Mouse (Mus musculus) forebrain, embryonic 13.5 days (tissue): ENCODE measurements around the gene Nutf2. TPM values are rescaled to one million over a fixed set of nuclear protein-coding genes. Genes with fewer than 3 reads are reported as not detected.
A peak's percentile ranks its signal among the peaks of the same experiment; 100 is the strongest.
"Not testable (repeated sequence)": the region's sequence is repeated elsewhere in the genome, so short reads cannot be mapped to it uniquely, and the experiment has no call there.

Experiments
- ATAC-seq: fragments of 200-750 bp; cut with Nextera tagmentation; 2 replicates; pipeline ENCODE4 v1.8.0; 2017
- H3K27ac ChIP-seq: fragments of 300-500 bp; sonication (generic); 2 replicates; pipeline ENCODE4 v1.5.1; 2015; ENCODE audit warnings: inconsistent platforms, mild to moderate bottlenecking, moderate library complexity
- H3K27me3 ChIP-seq: fragments of 300-500 bp; sonication (generic); 2 replicates; pipeline ENCODE4 v1.6.1; 2015; ENCODE audit warnings: mild to moderate bottlenecking, inconsistent platforms
- H3K36me3 ChIP-seq: fragments of 300-500 bp; sonication (generic); 2 replicates; pipeline ENCODE4 v1.6.1; 2015; ENCODE audit warnings: mild to moderate bottlenecking, inconsistent platforms; ENCODE audit not compliant: poor library complexity, severe bottlenecking
- H3K4me1 ChIP-seq: fragments of 300-500 bp; sonication (generic); 2 replicates; pipeline ENCODE4 v1.6.1; 2015; ENCODE audit warnings: inconsistent platforms
- H3K4me2 ChIP-seq: fragments of 300-500 bp; sonication (generic); 2 replicates; pipeline ENCODE4 v1.6.1; 2015; ENCODE audit warnings: inconsistent platforms, mild to moderate bottlenecking, moderate library complexity
- H3K4me3 ChIP-seq: fragments of 300-500 bp; sonication (generic); 2 replicates; pipeline ENCODE4 v1.5.1; 2015; ENCODE audit warnings: mild to moderate bottlenecking, inconsistent platforms
- H3K9ac ChIP-seq: fragments of 300-500 bp; sonication (generic); 2 replicates; pipeline ENCODE4 v1.6.1; 2015; ENCODE audit warnings: mild to moderate bottlenecking, inconsistent platforms
- H3K9me3 ChIP-seq: fragments of 300-500 bp; sonication (generic); replicated peaks from 2 replicates; pipeline ENCODE4 v1.6.1; 2016; ENCODE audit warnings: inconsistent platforms
- WGBS: fragments of 180-500 bp; shearing (Covaris S2); methylation state at CpG from one replicate; pipeline ENCODE4 v1.1.7; 2015; 5-methylcytosine and 5-hydroxymethylcytosine counted together
- polyA plus RNA-seq: library from polyadenylated mRNA; unstranded; fragments of >200 nt; fragmentation: Nextera tagmentation; extraction: Ambion mirVana; gene quantifications from 2 replicates; pipeline ENCODE4 v1.2.1, GENCODE M21; 2015

The Nutf2 gene
- polyA plus RNA-seq = 254 and 295 TPM in 2 replicates

GRCm38 (mm10) chr8:105860143-105860981 lies at the start of gene Nutf2:
Gene Nutf2 (plus strand): TSS chr8:105860580.
- WGBS = under 1% methylated on average over 50 of the region's 59 CpGs
- peak within 1 kb of the TSS; percentile 97 for H3K4me3 ChIP-seq
- no peaks in the 10 kb centered on the region for H3K27me3 ChIP-seq
- H3K9ac ChIP-seq = peak within 1 kb of the TSS; percentile 99
- peak within 1 kb of the TSS; percentile 93 for H3K4me2 ChIP-seq
- no peaks in the 10 kb centered on the region for H3K9me3 ChIP-seq
- H3K4me1 ChIP-seq = peaks cover 74% of the 10 kb centered on the region
- peaks cover 17% of the 10 kb centered on the region for H3K36me3 ChIP-seq
- peak; percentile 98 for ATAC-seq
- peak within 1 kb of the TSS; percentile 86 for H3K27ac ChIP-seq

DNA sequence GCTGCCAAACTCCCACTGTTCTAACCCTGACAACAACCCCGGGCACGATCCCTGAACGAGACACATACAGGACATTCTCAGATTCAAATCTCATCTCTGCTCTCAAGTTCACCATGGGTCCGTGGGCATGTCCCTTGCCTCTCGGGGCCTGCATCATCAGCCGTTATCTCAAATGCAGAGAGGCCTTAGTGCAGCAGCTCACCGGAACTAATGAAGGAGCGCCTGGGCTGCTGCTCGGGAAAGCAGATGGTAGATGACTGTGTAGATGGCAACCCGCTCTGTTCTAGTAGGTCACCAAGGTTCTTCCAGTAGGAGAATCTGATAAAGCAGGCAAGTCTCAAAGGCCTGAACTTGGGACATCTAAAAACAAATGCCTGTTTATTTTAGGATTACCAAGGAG lies 49.3 kb upstream of the Nutf2 start:
- Histone ChIP-seq H3K27ac (no peak overlapping the region), H3K4me1 (no peaks in the 10 kb centered on the region), H3K9ac (no peak overlapping the region; the same call in 1 of the 2 replicates), H3K9me3 (no peaks in the 10 kb centered on the region), H3K4me2 (no peak overlapping the region), H3K36me3 (peaks cover 33% of the 10 kb centered on the region), H3K27me3 (no peaks in the 10 kb centered on the region), H3K4me3 (no peak overlapping the region)
- WGBS = 91% methylated on average over 10 of the region's 10 CpGs
- ATAC-seq = no peak

DNA sequence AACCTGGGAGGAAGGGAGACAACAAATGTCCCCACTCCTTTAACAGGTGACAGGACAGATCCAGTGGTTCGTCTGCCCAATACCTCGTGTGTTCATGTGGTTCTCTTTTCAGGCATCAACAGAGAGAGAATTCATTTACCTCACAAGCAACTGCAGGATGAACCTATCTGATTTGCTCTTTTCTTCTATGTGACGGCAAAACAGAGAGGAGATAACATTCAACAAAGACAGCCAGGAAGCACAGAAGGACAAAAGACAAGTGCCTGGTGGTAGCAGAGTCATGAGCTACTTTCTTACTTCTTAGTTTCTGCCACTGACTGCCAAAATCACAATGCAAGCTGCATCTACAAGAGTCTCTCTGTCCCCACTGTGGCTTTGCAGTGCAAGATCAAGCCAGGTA lies 48.8 kb upstream of the Nutf2 start:
- Histone ChIP-seq H3K27me3 (no peaks in the 10 kb centered on the region), H3K4me2 (no peak overlapping the region), H3K9me3 (no peaks in the 10 kb centered on the region), H3K4me3 (no peak overlapping the region), H3K9ac (no peak overlapping the region), H3K36me3 (peaks cover 33% of the 10 kb centered on the region), H3K27ac (no peak overlapping the region), H3K4me1 (no peaks in the 10 kb centered on the region)
- ATAC-seq = no peak
- WGBS = 82% methylated on average over 3 of the region's 3 CpGs

DNA sequence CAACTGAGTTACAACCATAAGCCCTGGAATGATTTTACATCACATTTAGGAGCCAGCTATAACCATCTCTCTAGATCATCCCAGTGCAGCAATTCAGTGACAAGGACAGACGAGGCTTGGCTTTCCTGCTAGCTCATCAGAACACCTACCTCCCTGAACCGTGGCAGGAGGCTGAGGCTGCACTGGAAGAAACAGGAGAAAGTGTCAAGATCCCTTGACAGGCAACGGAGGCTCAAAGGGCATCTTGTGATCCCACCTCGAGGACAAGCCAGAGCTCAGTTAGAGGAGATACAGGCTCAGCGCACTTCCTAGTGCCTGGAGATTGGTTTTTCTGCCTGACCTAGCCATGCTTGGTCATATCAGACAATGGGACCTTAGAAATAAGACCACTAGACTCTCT lies 47.9 kb upstream of the Nutf2 start:
- Histone ChIP-seq H3K4me1 (no peaks in the 10 kb centered on the region), H3K4me3 (no peak overlapping the region), H3K36me3 (peaks cover 35% of the 10 kb centered on the region), H3K9ac (no peak overlapping the region), H3K27me3 (no peaks in the 10 kb centered on the region), H3K9me3 (no peaks in the 10 kb centered on the region), H3K27ac (no peak overlapping the region), H3K4me2 (no peak overlapping the region)
- ATAC-seq = no peak
- 91% methylated on average over 5 of the region's 5 CpGs for WGBS

DNA sequence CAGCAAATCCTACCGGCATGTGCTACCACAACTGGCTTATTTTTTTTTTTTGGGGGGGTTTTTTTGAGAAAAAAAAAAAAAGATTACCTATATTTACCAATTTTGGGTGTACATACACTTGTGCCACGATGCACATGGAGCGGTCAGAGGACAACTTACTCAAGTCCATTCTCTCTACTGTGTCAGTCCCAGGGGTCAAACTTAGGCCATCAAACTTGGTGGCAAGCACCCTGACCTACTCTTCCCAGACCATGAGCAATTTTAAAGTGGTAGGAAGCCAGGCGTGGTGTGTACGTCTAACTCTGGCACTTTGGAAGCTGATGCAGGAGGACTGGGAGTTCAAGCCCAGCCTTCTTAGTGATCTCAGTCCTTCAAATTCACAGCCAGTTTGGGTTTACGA lies 47.1 kb upstream of the Nutf2 start:
- Histone ChIP-seq H3K9me3 (no peaks in the 10 kb centered on the region), H3K4me2 (no peak overlapping the region), H3K36me3 (peaks cover 41% of the 10 kb centered on the region), H3K4me1 (no peaks in the 10 kb centered on the region), H3K4me3 (no peak overlapping the region), H3K27me3 (no peaks in the 10 kb centered on the region), H3K27ac (no peak overlapping the region), H3K9ac (no peak overlapping the region)
- no peak for ATAC-seq
- 97% methylated on average over 6 of the region's 6 CpGs for WGBS

- Histone ChIP-seq H3K4me2 (no peak overlapping the region), H3K9ac (no peak overlapping the region), H3K4me1 (peaks cover under 1% of the 10 kb centered on the region; the same call in 1 of the 2 replicates), H3K9me3 (no peaks in the 10 kb centered on the region), H3K27me3 (no peaks in the 10 kb centered on the region), H3K4me3 (no peak overlapping the region), H3K27ac (no peak overlapping the region), H3K36me3 (peaks cover 67% of the 10 kb centered on the region)
- no peak for ATAC-seq
- WGBS = 93% methylated on average over 3 of the region's 3 CpGs
Measured at GRCm38 (mm10) chr8:105819659-105820058, 40.7 kb upstream of the Nutf2 start.

GRCm38 (mm10) chr8:105820925-105821324 lies 39.5 kb upstream of the Nutf2 start:
- Histone ChIP-seq H3K27me3 (no peaks in the 10 kb centered on the region), H3K9me3 (no peaks in the 10 kb centered on the region), H3K9ac (no peak overlapping the region), H3K4me3 (no peak overlapping the region), H3K4me2 (no peak overlapping the region), H3K36me3 (peaks cover 68% of the 10 kb centered on the region), H3K27ac (no peak overlapping the region), H3K4me1 (peaks cover 11% of the 10 kb centered on the region)
- 96% methylated on average over 1 of the region's 1 CpGs for WGBS
- ATAC-seq = no peak

GRCm38 (mm10) chr8:105825506-105825905 lies 34.9 kb upstream of the Nutf2 start:
- Histone ChIP-seq H3K4me3 (peak overlapping the region; percentile 72), H3K27ac (no peak overlapping the region), H3K27me3 (no peaks in the 10 kb centered on the region), H3K4me2 (peak overlapping the region; percentile 89), H3K9ac (peak overlapping the region; percentile 88; the same call in 1 of the 2 replicates), H3K9me3 (no peaks in the 10 kb centered on the region), H3K36me3 (peaks cover 42% of the 10 kb centered on the region), H3K4me1 (peaks cover 22% of the 10 kb centered on the region)
- WGBS = 87% methylated on average over 4 of the region's 4 CpGs
- ATAC-seq = no peak

GRCm38 (mm10) chr8:105826379-105826778 lies 34.0 kb upstream of the Nutf2 start:
- Histone ChIP-seq H3K9me3 (no peaks in the 10 kb centered on the region), H3K4me2 (peak overlapping the region; percentile 89), H3K36me3 (peaks cover 34% of the 10 kb centered on the region), H3K27me3 (no peaks in the 10 kb centered on the region), H3K27ac (0 out of 2 replicates have a peak overlapping the region, but pooled peaks have one; percentile 44), H3K4me1 (peaks cover 22% of the 10 kb centered on the region), H3K4me3 (peak overlapping the region; percentile 72), H3K9ac (peak overlapping the region; percentile 88)
- WGBS = 15% methylated on average over 4 of the region's 4 CpGs
- ATAC-seq = no peak

DNA sequence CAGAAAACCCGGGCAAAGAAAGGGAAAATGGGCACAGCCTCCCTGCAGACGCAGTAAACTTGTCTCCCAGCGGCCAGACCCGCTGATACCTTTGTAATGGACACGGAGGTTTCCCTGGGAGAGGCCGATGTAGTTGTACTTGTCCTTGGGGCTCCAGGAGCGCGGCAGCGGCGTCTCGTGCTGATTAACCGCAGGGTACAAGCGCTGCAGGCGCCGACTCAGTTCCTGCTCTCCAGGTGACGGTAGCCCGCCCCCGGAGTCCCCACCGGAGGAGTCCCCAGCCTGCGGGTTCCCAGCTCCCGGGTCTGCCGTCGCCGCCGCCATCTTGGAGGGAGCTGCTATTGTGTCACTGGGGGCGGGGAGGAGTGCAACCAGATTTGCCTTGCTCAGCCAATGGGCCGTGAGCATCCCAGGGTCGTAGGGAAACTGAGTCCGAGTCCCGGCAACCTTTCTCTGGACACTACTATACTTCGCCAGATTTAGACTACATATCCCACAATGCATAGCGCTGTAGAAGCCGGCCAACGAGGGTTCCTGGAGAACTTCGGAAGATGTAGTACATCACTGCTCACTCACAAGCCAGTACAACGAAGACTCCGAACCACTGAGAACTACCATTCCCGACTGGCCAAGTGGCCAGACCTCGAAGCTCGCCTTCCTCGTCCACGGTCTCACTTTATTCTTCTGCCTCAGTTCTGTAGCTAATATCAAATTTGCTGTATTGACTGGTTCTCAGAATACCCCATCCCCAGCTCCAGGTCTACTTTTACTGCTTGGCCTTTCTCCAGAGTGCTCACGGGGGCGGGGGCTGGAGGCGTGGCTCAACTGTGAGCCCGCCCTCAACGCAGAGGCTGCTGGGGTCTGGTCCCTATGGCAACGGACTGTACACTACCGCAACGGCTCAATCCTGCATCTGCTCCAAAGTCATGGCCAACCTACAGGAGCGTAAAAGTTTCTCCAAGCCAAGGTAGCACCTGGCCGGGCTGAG lies 33.2 kb upstream of the Nutf2 start, which contains the start of the genes Ranbp10 and Tsnaxip1:
Ranbp10 (minus strand) TSS at position 490 of the 988 bp plus-strand sequence.
Tsnaxip1 (plus strand) TSS at position 871 of the 988 bp plus-strand sequence.
- under 1% methylated on average over 52 of the region's 52 CpGs for WGBS
- H3K9ac ChIP-seq = peak within 1 kb of the TSS; percentile 88

DNA sequence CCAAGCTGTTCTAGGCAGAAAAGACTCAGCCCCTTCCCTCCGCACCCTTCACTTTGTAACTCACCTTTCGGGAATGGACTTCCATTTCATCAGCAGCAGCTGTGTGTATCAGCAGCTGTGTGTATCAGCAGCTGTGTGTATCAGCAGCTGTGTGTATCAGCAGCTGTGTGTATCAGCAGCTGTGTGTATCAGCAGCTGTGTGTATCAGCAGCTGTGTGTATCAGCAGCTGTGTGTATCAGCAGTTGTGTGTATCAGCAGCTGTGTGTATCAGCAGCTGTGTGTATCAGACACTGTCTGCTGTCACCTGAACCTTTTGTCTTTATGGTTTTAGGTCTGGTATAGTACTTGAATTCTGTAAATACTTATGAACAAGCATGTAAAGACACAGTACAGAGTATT lies 26.6 kb upstream of the Nutf2 start:
- WGBS = 93% methylated on average over 2 of the region's 2 CpGs
- H3K9me3 ChIP-seq, H3K4me1 ChIP-seq, H3K9ac ChIP-seq, H3K36me3 ChIP-seq, H3K4me3 ChIP-seq, ATAC-seq, H3K27me3 ChIP-seq, H3K4me2 ChIP-seq, H3K27ac ChIP-seq: not testable (repeated sequence)

More for the DNA sequence above, 33.2 kb upstream of the Nutf2 start, which contains the start of the genes Ranbp10 and Tsnaxip1:
- H3K4me3 ChIP-seq = peak within 1 kb of the TSS; percentile 72
- H3K9me3 ChIP-seq = no peaks in the 10 kb centered on the region
- peaks cover 26% of the 10 kb centered on the region for H3K36me3 ChIP-seq
- peak within 1 kb of the TSS; percentile 89 for H3K4me2 ChIP-seq
- H3K4me1 ChIP-seq = peaks cover 22% of the 10 kb centered on the region
- peak within 1 kb of the TSS; percentile 54 for H3K27ac ChIP-seq
- no peaks in the 10 kb centered on the region for H3K27me3 ChIP-seq
- peak; percentile 99 for ATAC-seq
